In genomic region chr17:35549437-35550142, GRCm38 (mm10) we compare ENCODE assay signal across 8 mouse cellular contexts. TPM values are rescaled to one million over a fixed set of nuclear protein-coding genes. Genes with fewer than 3 reads are reported as not detected.
A peak's percentile ranks its signal among the peaks of the same experiment; 100 is the strongest.
DNase-seq lines count a peak whose midpoint lies in the region; ATAC-seq lines count a peak whose summit lies in the region.
"Had no signal": no experiment of that assay in that cellular context is flagged by ENCODE, and none has a peak within 500 bp of the region (broad histone marks: within the 10 kb centered on the region; RNA-seq: fewer than 3 reads in every experiment).

No protein-coding gene starts in this region.

- ATAC-seq in CD4-positive, CD25-positive, alpha-beta regulatory T cell, adult 4 months, result no peak

- DNase-seq in adrenal gland, adult 2 months, result peak; percentile 92
- peak; percentile 78 for DNase-seq in cerebellum, adult 8-10 months
- peak; percentile 69 for DNase-seq in gastrocnemius, postnatal 25 days
- peak; percentile 55 for DNase-seq in kidney, adult 18-20 months
- DNase-seq in left cerebral cortex, postnatal 36 days (ENCODE audit: low spot score in 2 of 2), result peak; percentile 86 to 90
- peak; percentile 80 for DNase-seq in retina, postnatal 1 day

- intact Hi-C loops in left cerebral cortex, postnatal 36 days (cut with DNase I), result no loop called here

RNA-seq across cellular contexts. Expression of gene Cdsn, which starts 2.3 kb away (rescaled TPM):
- under 1 TPM; 0.20 to 0.62 TPM for total RNA-seq in adrenal gland, adult 2 months (2021)
- 7.3 and 7.4 TPM in 2 replicates for polyA plus RNA-seq in adrenal gland, adult 2 months (2012; rRNA removed)
- total RNA-seq in gastrocnemius, postnatal 25 days (2021), result under 1 TPM in 1 of 2 experiments, not detected in 1; 0.91 TPM
- total RNA-seq in left cerebral cortex, postnatal 36 days (2021), result 1 to 10 TPM; 1.4 to 1.6 TPM
- polyA plus RNA-seq in CD4-positive, CD25-positive, alpha-beta regulatory T cell, adult 4 months (2017; shearing (Covaris generic)), result not detected
- polyA plus RNA-seq: embryonic facial prominence, embryonic 11.5 days had no signal

RNA-seq across cellular contexts. Expression of gene Psors1c2, which starts 16.6 kb away (rescaled TPM):
- total RNA-seq in adrenal gland, adult 2 months (2021), result not detected
- polyA plus RNA-seq in adrenal gland, adult 2 months (2012; rRNA removed), result not detected in 2 replicates
- total RNA-seq in gastrocnemius, postnatal 25 days (2021), result not detected
- 1 to 10 TPM in 1 of 2 experiments, under 1 TPM in 1; 0.79 to 2.5 TPM for total RNA-seq in left cerebral cortex, postnatal 36 days (2021)
- polyA plus RNA-seq in CD4-positive, CD25-positive, alpha-beta regulatory T cell, adult 4 months (2017; shearing (Covaris generic)), result under 1 TPM in 1 of 2 experiments, not detected in 1; 0.65 TPM

RNA-seq across cellular contexts. Expression of gene 2300002M23Rik, which starts 17.7 kb away (rescaled TPM):
- total RNA-seq in adrenal gland, adult 2 months (2021), result not detected
- polyA plus RNA-seq in adrenal gland, adult 2 months (2012; rRNA removed), result not detected in 2 replicates
- total RNA-seq in gastrocnemius, postnatal 25 days (2021), result not detected
- total RNA-seq in left cerebral cortex, postnatal 36 days (2021), result not detected
- not detected for polyA plus RNA-seq in CD4-positive, CD25-positive, alpha-beta regulatory T cell, adult 4 months (2017; shearing (Covaris generic))
- polyA plus RNA-seq: embryonic facial prominence, embryonic 11.5 days had no signal

RNA-seq across cellular contexts. Expression of gene Cchcr1, which starts 32.7 kb away (rescaled TPM):
- total RNA-seq in adrenal gland, adult 2 months (2021), result 1 to 10 TPM; 6.2 to 8.0 TPM
- polyA plus RNA-seq in adrenal gland, adult 2 months (2012; rRNA removed), result 2.9 and 3.9 TPM in 2 replicates
- total RNA-seq in gastrocnemius, postnatal 25 days (2021), result 1 to 10 TPM; 2.5 to 2.7 TPM
- 10 to 100 TPM; 10.1 to 15.2 TPM for total RNA-seq in left cerebral cortex, postnatal 36 days (2021)
- 1 to 10 TPM; 5.5 to 7.6 TPM for polyA plus RNA-seq in CD4-positive, CD25-positive, alpha-beta regulatory T cell, adult 4 months (2017; shearing (Covaris generic))

RNA-seq across cellular contexts. Expression of gene Tcf19, which starts 33.0 kb away (rescaled TPM):
- total RNA-seq in adrenal gland, adult 2 months (2021), result 1 to 10 TPM; 4.6 to 5.0 TPM
- 7.6 and 9.5 TPM in 2 replicates for polyA plus RNA-seq in adrenal gland, adult 2 months (2012; rRNA removed)
- total RNA-seq in gastrocnemius, postnatal 25 days (2021), result 1 to 10 TPM; 1.5 to 2.9 TPM
- total RNA-seq in left cerebral cortex, postnatal 36 days (2021), result 10 to 100 TPM in 1 of 2 experiments, 1 to 10 TPM in 1; 9.0 to 13.4 TPM
- 10 to 100 TPM; 17.1 to 22.0 TPM for polyA plus RNA-seq in CD4-positive, CD25-positive, alpha-beta regulatory T cell, adult 4 months (2017; shearing (Covaris generic))
